Mouse (Mus musculus): ENCODE measurements around the gene Trip11.

- TF ChIP-seq CTCF (IDR thresholded peaks at IDR 0.05; ENCODE audit: borderline replicate concordance, extremely low read depth, insufficient read depth, insufficient read length) = no peak
- TF ChIP-seq POLR2A (IDR thresholded peaks at IDR 0.05; ENCODE audit: borderline replicate concordance, extremely low read depth, insufficient read depth, insufficient read length, poor library complexity, severe bottlenecking) = no peak
These were observed 61.1 kb downstream of the Trip11 start for GRCm38 (mm10) chr12:101851846-101852564.
